Mouse (Mus musculus) olfactory bulb, adult 2 months (tissue): ENCODE measurements around the gene Psmg4.

ENCODE experiments used
- CTCF ChIP-seq: fragments of 200-500 bp; IDR thresholded peaks from 2 replicates; pipeline ENCODE4 v1.5.1; 2012; ENCODE audit warnings: low read depth, mild to moderate bottlenecking, low read length, moderate library complexity; ENCODE audit not compliant: insufficient read depth
- POLR2A ChIP-seq: fragments of 200-500 bp; IDR thresholded peaks from 2 replicates; pipeline ENCODE4 v1.6.1; 2012; ENCODE audit warnings: mild to moderate bottlenecking, low read depth, low read length, moderate library complexity; ENCODE audit not compliant: insufficient read depth

DNA sequence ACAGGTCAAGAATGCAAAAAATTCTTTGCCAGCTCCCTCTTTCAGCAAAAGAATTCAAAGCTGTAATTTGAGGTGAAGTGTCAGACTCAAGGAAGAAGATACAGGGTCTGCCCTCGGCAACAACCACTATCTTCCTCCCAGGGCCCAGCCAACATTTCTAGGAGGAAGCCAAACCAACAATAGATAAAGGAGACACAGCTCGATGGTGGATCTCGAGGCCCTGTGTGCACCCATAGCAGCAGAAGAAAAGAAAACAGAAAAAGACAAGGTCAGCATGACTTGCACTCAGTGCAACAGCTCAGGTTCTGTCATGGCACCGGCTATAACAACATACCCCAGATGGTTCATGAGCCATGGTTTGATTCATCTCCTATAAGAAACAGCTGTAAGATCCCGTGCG is 46.3 kb upstream of the Psmg4 start:
- TF ChIP-seq POLR2A (no peak), CTCF (no peak)
